Mouse (Mus musculus): Measurements from ENCODE around the gene Cntnap5b. TPM values are rescaled to one million over a fixed set of nuclear protein-coding genes. Genes with fewer than 3 reads are reported as not detected.

The Cntnap5b gene
- total and polyA plus RNA-seq, 3 experiments: not detected

DNA sequence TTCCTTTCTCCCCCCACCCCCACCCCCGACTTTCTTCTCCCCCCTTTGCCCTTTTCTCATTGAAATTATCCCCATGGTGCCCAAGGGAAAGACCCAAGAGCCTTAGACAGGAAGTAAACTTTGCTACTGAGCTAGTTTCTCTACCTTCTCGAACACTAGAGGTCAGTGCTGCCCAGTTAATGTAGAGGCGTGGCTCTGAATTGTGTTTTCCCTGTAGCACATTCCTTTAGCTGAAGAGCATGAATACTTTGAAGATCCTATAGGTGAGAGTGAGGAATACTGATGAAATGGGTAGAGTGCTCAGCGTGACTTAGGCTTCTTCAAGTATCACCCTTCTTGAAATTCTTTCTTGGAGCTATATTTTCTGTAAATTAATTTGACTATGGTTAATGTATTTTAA lies 1.6 kb downstream of the Cntnap5b start:
- Histone ChIP-seq H3K4me2 (ENCODE audit: insufficient read depth, low read depth, poor library complexity, severe bottlenecking) (no peak overlapping the region), H3K9ac (ENCODE audit: insufficient read depth, low read depth) (no peak overlapping the region), H3K4me3 (replicated peaks in 1 of 3; ENCODE audit: low read depth in 2 of 3, low read length in 2 of 3, poor library complexity in 1 of 3) (no peak overlapping the region), H3K27ac (ENCODE audit: insufficient read depth, low read depth) (no peak overlapping the region), H3K27me3 (replicated peaks) (no peaks in the 10 kb centered on the region), H3K79me2 (replicated peaks; ENCODE audit: control insufficient read depth, extremely low read depth, insufficient read depth, poor library complexity, severe bottlenecking) (no peaks in the 10 kb centered on the region), H3K4me1 (ENCODE audit: control insufficient read depth in 1 of 2, insufficient read depth in 2 of 2) (no peaks in the 10 kb centered on the region), H3K9me3 (replicated peaks; ENCODE audit: low read length) (peaks cover 21% of the 10 kb centered on the region), H3K36me3 (replicated peaks in 1 of 2; ENCODE audit: control insufficient read depth in 1 of 2, insufficient read depth in 1 of 2, low read length in 1 of 2) (no peaks in the 10 kb centered on the region)
- no peak for TF ChIP-seq UBTF (IDR thresholded peaks at IDR 0.05; ENCODE audit: low read depth, low read length)
- no peak for TF ChIP-seq RCOR1 (conservative IDR thresholded peaks at IDR 0.05; ENCODE audit: low read depth, low read length)
- TF ChIP-seq MAFK (IDR thresholded peaks at IDR 0.05; ENCODE audit: insufficient replicate concordance, low read length): no peak
- no peak for TF ChIP-seq USF2 (conservative IDR thresholded peaks at IDR 0.05; ENCODE audit: low read depth, low read length)
- TF ChIP-seq KAT2A (IDR thresholded peaks at IDR 0.05; ENCODE audit: insufficient replicate concordance, low read length): no peak
- TF ChIP-seq ZMIZ1 (IDR thresholded peaks at IDR 0.05; ENCODE audit: low read depth, low read length): no peak
- TF ChIP-seq CTCF (conservative IDR thresholded peaks at IDR 0.05 in 1 of 2, IDR thresholded peaks at IDR 0.05 in 1 of 2; ENCODE audit: low read depth in 2 of 2, low read length in 2 of 2): no peak
- TF ChIP-seq GABPA (IDR thresholded peaks at IDR 0.05; ENCODE audit: insufficient replicate concordance, low read depth, low read length): no peak
- TF ChIP-seq TCF12 (IDR thresholded peaks at IDR 0.05; ENCODE audit: low read depth, low read length): no peak
- TF ChIP-seq PAX5 (IDR thresholded peaks at IDR 0.05; ENCODE audit: low read length): no peak
- TF ChIP-seq ETS1 (conservative IDR thresholded peaks at IDR 0.05; ENCODE audit: low read depth, low read length): no peak
- TF ChIP-seq CHD2 (IDR thresholded peaks at IDR 0.05; ENCODE audit: low read length): no peak
- TF ChIP-seq USF1 (IDR thresholded peaks at IDR 0.05; ENCODE audit: low read depth, low read length): no peak
- no peak for TF ChIP-seq E2F4 (IDR thresholded peaks at IDR 0.05; ENCODE audit: insufficient replicate concordance, low read depth, low read length)
- DNase-seq (ENCODE audit: extremely low read depth): no peak
- in situ Hi-C loops (cut with MboI; ENCODE audit: low pct_ligation_motif_present, low pct_unique_long_range_greater_than_20kb, low sequenced_read_pairs) (no loop called here), dilution Hi-C loops (cut with MboI; ENCODE audit: extremely low pct_ligation_motif_present, extremely low pct_unique_long_range_greater_than_20kb, low sequenced_read_pairs) (no loop called here)

DNA sequence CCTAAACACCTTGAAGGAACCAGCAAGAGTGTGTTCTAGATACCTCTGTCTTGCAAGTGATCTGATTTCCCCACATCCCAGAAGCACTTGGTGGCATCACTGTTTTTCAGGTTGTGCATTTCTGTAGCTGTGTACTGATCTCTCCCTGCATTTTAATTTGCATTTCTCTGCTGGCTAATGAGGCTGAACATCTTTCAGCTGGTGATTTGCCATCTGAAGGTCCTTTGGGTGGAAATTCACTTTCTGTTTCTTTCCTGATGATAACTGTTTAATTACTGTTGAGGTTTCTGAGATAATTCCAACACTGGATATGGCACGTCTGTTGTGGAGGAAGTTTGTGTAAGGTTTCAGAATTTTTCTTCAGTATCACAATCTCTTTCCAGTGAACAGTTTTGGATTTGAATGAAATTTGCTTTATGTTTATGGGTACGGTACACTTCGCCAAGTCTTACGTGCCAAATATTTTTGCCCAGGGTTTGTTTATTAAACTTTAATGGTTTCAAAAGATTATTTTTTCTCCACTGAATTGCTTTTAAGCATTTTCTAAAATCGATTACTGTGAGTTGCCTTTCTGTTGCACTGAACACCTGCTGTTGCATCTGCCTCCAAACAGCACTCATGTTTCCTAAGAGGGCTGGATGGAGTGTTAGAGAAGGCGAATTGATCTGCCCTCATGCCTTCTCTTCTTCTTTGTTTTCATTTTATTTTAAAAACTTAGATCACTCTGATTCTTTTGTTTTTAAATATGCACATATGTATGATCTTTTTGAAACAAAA lies 41.0 kb downstream of the Cntnap5b start:
- dilution Hi-C loops (cut with MboI; ENCODE audit: extremely low pct_ligation_motif_present, extremely low pct_unique_long_range_greater_than_20kb, low sequenced_read_pairs) (no loop called here), in situ Hi-C loops (cut with MboI; ENCODE audit: low pct_ligation_motif_present, low pct_unique_long_range_greater_than_20kb, low sequenced_read_pairs) (no loop called here)
- peaks cover 19% of the 10 kb centered on the region for H3K9me3 ChIP-seq (replicated peaks; ENCODE audit: low read length)
- no peak for DNase-seq (ENCODE audit: extremely low read depth)
- H3K4me3 ChIP-seq (replicated peaks in 1 of 3; ENCODE audit: low read depth in 2 of 3, low read length in 2 of 3, poor library complexity in 1 of 3): no peak overlapping the region
- no peaks in the 10 kb centered on the region for H3K36me3 ChIP-seq (replicated peaks in 1 of 2; ENCODE audit: control insufficient read depth in 1 of 2, insufficient read depth in 1 of 2, low read length in 1 of 2)
- H3K9ac ChIP-seq (ENCODE audit: insufficient read depth, low read depth): no peak overlapping the region
- no peak overlapping the region for H3K27ac ChIP-seq (ENCODE audit: insufficient read depth, low read depth)
- no peak for TF ChIP-seq GABPA (IDR thresholded peaks at IDR 0.05; ENCODE audit: insufficient replicate concordance, low read depth, low read length)
- TF ChIP-seq PAX5 (IDR thresholded peaks at IDR 0.05; ENCODE audit: low read length): no peak
- TF ChIP-seq TBP (conservative IDR thresholded peaks at IDR 0.05; ENCODE audit: low read depth, low read length): no peak
- TF ChIP-seq NRF1 (IDR thresholded peaks at IDR 0.05; ENCODE audit: low read depth, low read length): no peak
- TF ChIP-seq KAT2A (IDR thresholded peaks at IDR 0.05; ENCODE audit: insufficient replicate concordance, low read length): no peak
- no peak for TF ChIP-seq SIN3A (IDR thresholded peaks at IDR 0.05; ENCODE audit: low read length)
- TF ChIP-seq NELFE (IDR thresholded peaks at IDR 0.05; ENCODE audit: low read depth, low read length): no peak
- TF ChIP-seq USF1 (IDR thresholded peaks at IDR 0.05; ENCODE audit: low read depth, low read length): no peak
- no peak for TF ChIP-seq RCOR1 (conservative IDR thresholded peaks at IDR 0.05; ENCODE audit: low read depth, low read length)
- no peak for TF ChIP-seq MXI1 (IDR thresholded peaks at IDR 0.05; ENCODE audit: low read depth, low read length)
- TF ChIP-seq CHD1 (IDR thresholded peaks at IDR 0.05; ENCODE audit: low read depth, low read length): no peak
- TF ChIP-seq POLR2AphosphoS2 (IDR thresholded peaks at IDR 0.05; ENCODE audit: low read depth, low read length): no peak
- no peak for TF ChIP-seq ZMIZ1 (IDR thresholded peaks at IDR 0.05; ENCODE audit: low read depth, low read length)
- no peaks in the 10 kb centered on the region for H3K27me3 ChIP-seq (replicated peaks)
- no peak overlapping the region for H3K4me2 ChIP-seq (ENCODE audit: insufficient read depth, low read depth, poor library complexity, severe bottlenecking)
- H3K79me2 ChIP-seq (replicated peaks; ENCODE audit: control insufficient read depth, extremely low read depth, insufficient read depth, poor library complexity, severe bottlenecking): no peaks in the 10 kb centered on the region
- no peaks in the 10 kb centered on the region for H3K4me1 ChIP-seq (ENCODE audit: control insufficient read depth in 1 of 2, insufficient read depth in 2 of 2)
